Mouse (Mus musculus): ENCODE measurements around the gene Gpbp1. TPM values are rescaled to one million over a fixed set of nuclear protein-coding genes. Genes with fewer than 3 reads are reported as not detected.

Gpbp1 gene
- polyA plus RNA-seq, 1 experiment = 20.3 TPM

DNA sequence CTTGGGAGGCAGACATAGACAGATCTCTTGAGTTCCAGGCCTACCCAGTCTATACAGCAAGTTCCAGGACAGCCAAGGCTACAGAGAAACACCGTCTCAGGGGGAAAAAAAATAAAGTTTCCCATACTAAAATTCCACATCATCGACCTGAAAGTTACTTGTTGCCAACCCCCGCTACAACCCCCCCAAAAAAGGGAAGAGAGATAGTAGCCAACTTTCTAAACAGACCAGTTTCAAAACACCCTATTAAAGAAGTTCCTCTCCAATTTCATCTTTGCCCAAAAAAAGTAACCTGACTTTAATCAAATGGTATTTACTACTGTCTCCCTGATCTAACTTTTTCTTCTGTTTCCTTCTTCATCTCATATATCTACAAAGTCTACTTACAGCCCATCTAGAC lies 22.6 kb downstream of the Gpbp1 start:
- no peak overlapping the region for H3K4me2 ChIP-seq (ENCODE audit: low read depth)
- no peak overlapping the region for H3K4me3 ChIP-seq
- TF ChIP-seq TCF3 (IDR thresholded peaks at IDR 0.05; ENCODE audit: insufficient read length, low read depth) (no peak), TCF12 (IDR thresholded peaks at IDR 0.05; ENCODE audit: insufficient read depth, poor library complexity, severe bottlenecking) (no peak), POLR2A (IDR thresholded peaks at IDR 0.05; ENCODE audit: insufficient read length, low read depth) (no peak), POLR2AphosphoS2 (IDR thresholded peaks at IDR 0.05; ENCODE audit: insufficient read length, low read depth) (no peak), SRF (IDR thresholded peaks at IDR 0.05; ENCODE audit: control insufficient read depth, insufficient read length, low read depth) (no peak), MYOD1 (IDR thresholded peaks at IDR 0.05; ENCODE audit: control insufficient read depth in 1 of 3, insufficient read length in 2 of 3, low read depth in 2 of 3) (no peak), MAX (IDR thresholded peaks at IDR 0.05; ENCODE audit: low read depth) (no peak), MYOG (IDR thresholded peaks at IDR 0.05; ENCODE audit: control insufficient read depth in 1 of 3, insufficient read depth in 1 of 3, insufficient read length in 2 of 3, low read depth in 2 of 3) (no peak), CEBPB (IDR thresholded peaks at IDR 0.05; ENCODE audit: insufficient read depth, poor library complexity, severe bottlenecking) (no peak), REST (IDR thresholded peaks at IDR 0.05; ENCODE audit: insufficient read depth, insufficient read length) (no peak), USF1 (IDR thresholded peaks at IDR 0.05; ENCODE audit: low read depth) (no peak), E2F4 (IDR thresholded peaks at IDR 0.05; ENCODE audit: insufficient read depth) (no peak)
- H3K36me3 ChIP-seq (ENCODE audit: control insufficient read depth, insufficient read depth) = peaks cover 21% of the 10 kb centered on the region
- no peak overlapping the region for H3ac ChIP-seq (ENCODE audit: control insufficient read depth, insufficient read length)
- H3K79me2 ChIP-seq (ENCODE audit: control insufficient read depth, insufficient read depth) = peaks cover 100% of the 10 kb centered on the region
- H3K27me3 ChIP-seq (ENCODE audit: control insufficient read depth, insufficient read depth, insufficient read length) = no peaks in the 10 kb centered on the region

- TF ChIP-seq MYOG (IDR thresholded peaks at IDR 0.05; ENCODE audit: control insufficient read depth in 1 of 3, insufficient read depth in 1 of 3, insufficient read length in 2 of 3, low read depth in 2 of 3) = no peak
- no peak for TF ChIP-seq REST (IDR thresholded peaks at IDR 0.05; ENCODE audit: insufficient read depth, insufficient read length)
- TF ChIP-seq CEBPB (IDR thresholded peaks at IDR 0.05; ENCODE audit: insufficient read depth, poor library complexity, severe bottlenecking) = no peak
- no peak for TF ChIP-seq TCF12 (IDR thresholded peaks at IDR 0.05; ENCODE audit: insufficient read depth, poor library complexity, severe bottlenecking)
- no peak for TF ChIP-seq TCF3 (IDR thresholded peaks at IDR 0.05; ENCODE audit: insufficient read length, low read depth)
- TF ChIP-seq SRF (IDR thresholded peaks at IDR 0.05; ENCODE audit: control insufficient read depth, insufficient read length, low read depth) = no peak
- TF ChIP-seq USF1 (IDR thresholded peaks at IDR 0.05; ENCODE audit: low read depth) = no peak
- no peak for TF ChIP-seq POLR2AphosphoS2 (IDR thresholded peaks at IDR 0.05; ENCODE audit: insufficient read length, low read depth)
- no peak for TF ChIP-seq POLR2A (IDR thresholded peaks at IDR 0.05; ENCODE audit: insufficient read length, low read depth)
- TF ChIP-seq E2F4 (IDR thresholded peaks at IDR 0.05; ENCODE audit: insufficient read depth) = no peak
- TF ChIP-seq MYOD1 (IDR thresholded peaks at IDR 0.05; ENCODE audit: control insufficient read depth in 1 of 3, insufficient read length in 2 of 3, low read depth in 2 of 3) = no peak
- no peak for TF ChIP-seq MAX (IDR thresholded peaks at IDR 0.05; ENCODE audit: low read depth)
- Histone ChIP-seq H3K4me3 (no peak overlapping the region), H3K27me3 (ENCODE audit: control insufficient read depth, insufficient read depth, insufficient read length) (no peaks in the 10 kb centered on the region), H3K79me2 (ENCODE audit: control insufficient read depth, insufficient read depth) (peaks cover 100% of the 10 kb centered on the region), H3K4me2 (ENCODE audit: low read depth) (no peak overlapping the region), H3ac (ENCODE audit: control insufficient read depth, insufficient read length) (no peak overlapping the region), H3K36me3 (ENCODE audit: control insufficient read depth, insufficient read depth) (peaks cover 16% of the 10 kb centered on the region)
Observed at GRCm38 (mm10) chr13:111461424-111461823, 28.5 kb downstream of the Gpbp1 start.

DNA sequence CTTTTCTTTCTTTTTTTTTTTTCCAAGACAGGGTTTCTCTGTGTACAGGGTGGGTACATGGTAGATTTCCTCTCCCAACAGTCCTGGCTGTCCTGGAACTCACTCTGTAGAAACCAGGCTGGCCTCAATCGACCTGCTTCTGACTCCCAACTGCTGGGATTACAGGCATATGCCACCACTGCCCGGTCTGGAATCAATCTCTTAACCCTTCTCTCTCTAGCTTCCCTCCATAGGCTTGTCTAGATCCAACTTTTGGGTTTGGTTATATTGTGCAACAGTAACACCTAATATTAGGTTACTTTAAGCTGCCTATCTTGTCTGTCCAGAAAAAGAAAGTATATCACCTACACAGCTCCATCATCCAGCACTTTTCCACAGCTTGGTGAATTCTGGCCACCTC lies 33.1 kb downstream of the Gpbp1 start:
- Histone ChIP-seq H3K27me3 (ENCODE audit: control insufficient read depth, insufficient read depth, insufficient read length) (no peaks in the 10 kb centered on the region), H3K4me3 (no peak overlapping the region), H3K36me3 (ENCODE audit: control insufficient read depth, insufficient read depth) (peaks cover 5% of the 10 kb centered on the region), H3K79me2 (ENCODE audit: control insufficient read depth, insufficient read depth) (peaks cover 93% of the 10 kb centered on the region), H3ac (ENCODE audit: control insufficient read depth, insufficient read length) (no peak overlapping the region), H3K4me2 (ENCODE audit: low read depth) (no peak overlapping the region)
- TF ChIP-seq TCF3 (IDR thresholded peaks at IDR 0.05; ENCODE audit: insufficient read length, low read depth) (no peak), USF1 (IDR thresholded peaks at IDR 0.05; ENCODE audit: low read depth) (no peak), POLR2A (IDR thresholded peaks at IDR 0.05; ENCODE audit: insufficient read length, low read depth) (no peak), MYOD1 (IDR thresholded peaks at IDR 0.05; ENCODE audit: control insufficient read depth in 1 of 3, insufficient read length in 2 of 3, low read depth in 2 of 3) (no peak), POLR2AphosphoS2 (IDR thresholded peaks at IDR 0.05; ENCODE audit: insufficient read length, low read depth) (no peak), TCF12 (IDR thresholded peaks at IDR 0.05; ENCODE audit: insufficient read depth, poor library complexity, severe bottlenecking) (no peak), SRF (IDR thresholded peaks at IDR 0.05; ENCODE audit: control insufficient read depth, insufficient read length, low read depth) (no peak), CEBPB (IDR thresholded peaks at IDR 0.05; ENCODE audit: insufficient read depth, poor library complexity, severe bottlenecking) (no peak), MAX (IDR thresholded peaks at IDR 0.05; ENCODE audit: low read depth) (no peak), REST (IDR thresholded peaks at IDR 0.05; ENCODE audit: insufficient read depth, insufficient read length) (no peak), MYOG (IDR thresholded peaks at IDR 0.05; ENCODE audit: control insufficient read depth in 1 of 3, insufficient read depth in 1 of 3, insufficient read length in 2 of 3, low read depth in 2 of 3) (no peak), E2F4 (IDR thresholded peaks at IDR 0.05; ENCODE audit: insufficient read depth) (no peak)

DNA sequence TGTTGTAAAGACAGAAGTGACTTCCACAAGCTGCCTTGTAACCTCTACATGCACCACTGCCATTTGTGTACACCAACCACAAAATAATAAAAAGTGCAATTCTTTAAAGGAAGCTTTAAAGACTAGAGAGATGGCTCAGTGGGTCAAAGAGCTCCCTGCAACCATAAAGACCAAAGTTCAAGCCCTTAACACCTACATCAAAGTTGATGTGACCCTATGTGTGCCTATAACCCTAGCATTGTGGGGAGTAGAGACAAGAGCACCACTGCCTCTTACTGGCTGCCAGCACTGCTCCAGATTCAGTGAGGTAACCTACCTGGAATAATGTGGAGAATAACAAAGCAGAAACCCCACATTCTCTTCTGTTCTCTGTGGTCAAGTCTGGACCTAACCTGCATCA lies 45.6 kb downstream of the Gpbp1 start:
- no peaks in the 10 kb centered on the region for H3K27me3 ChIP-seq (ENCODE audit: control insufficient read depth, insufficient read depth, insufficient read length)

More for the DNA sequence above, 45.6 kb downstream of the Gpbp1 start:
- H3ac ChIP-seq (ENCODE audit: control insufficient read depth, insufficient read length) = no peak overlapping the region
- no peak overlapping the region for H3K4me3 ChIP-seq
- H3K36me3 ChIP-seq (ENCODE audit: control insufficient read depth, insufficient read depth) = peaks cover 35% of the 10 kb centered on the region
- H3K4me2 ChIP-seq (ENCODE audit: low read depth) = no peak overlapping the region
- TF ChIP-seq USF1 (IDR thresholded peaks at IDR 0.05; ENCODE audit: low read depth) = no peak
- no peak for TF ChIP-seq TCF3 (IDR thresholded peaks at IDR 0.05; ENCODE audit: insufficient read length, low read depth)
- no peak for TF ChIP-seq POLR2A (IDR thresholded peaks at IDR 0.05; ENCODE audit: insufficient read length, low read depth)
- no peak for TF ChIP-seq TCF12 (IDR thresholded peaks at IDR 0.05; ENCODE audit: insufficient read depth, poor library complexity, severe bottlenecking)
- TF ChIP-seq E2F4 (IDR thresholded peaks at IDR 0.05; ENCODE audit: insufficient read depth) = no peak
- no peak for TF ChIP-seq SRF (IDR thresholded peaks at IDR 0.05; ENCODE audit: control insufficient read depth, insufficient read length, low read depth)
- no peak for TF ChIP-seq REST (IDR thresholded peaks at IDR 0.05; ENCODE audit: insufficient read depth, insufficient read length)
- no peak for TF ChIP-seq POLR2AphosphoS2 (IDR thresholded peaks at IDR 0.05; ENCODE audit: insufficient read length, low read depth)
- TF ChIP-seq MAX (IDR thresholded peaks at IDR 0.05; ENCODE audit: low read depth) = no peak
- TF ChIP-seq MYOD1 (IDR thresholded peaks at IDR 0.05; ENCODE audit: control insufficient read depth in 1 of 3, insufficient read length in 2 of 3, low read depth in 2 of 3) = no peak
- TF ChIP-seq CEBPB (IDR thresholded peaks at IDR 0.05; ENCODE audit: insufficient read depth, poor library complexity, severe bottlenecking) = no peak
- TF ChIP-seq MYOG (IDR thresholded peaks at IDR 0.05; ENCODE audit: control insufficient read depth in 1 of 3, insufficient read depth in 1 of 3, insufficient read length in 2 of 3, low read depth in 2 of 3) = no peak
- H3K79me2 ChIP-seq (ENCODE audit: control insufficient read depth, insufficient read depth) = peaks cover 35% of the 10 kb centered on the region

All from myocyte (in vitro differentiated cells).